Mouse (Mus musculus) adrenal gland, adult 2 months (tissue): Measurements from ENCODE around the gene E130114P18Rik. TPM values are rescaled to one million over a fixed set of nuclear protein-coding genes. Genes with fewer than 3 reads are reported as not detected.

Experiments used
- DNase-seq: peaks from one replicate; pipeline ENCODE4 v3.0.0; 2021
- polyA plus RNA-seq: library from polyadenylated mRNA; depleted of rRNA; stranded (reverse); fragments of >200 nt; gene quantifications from 2 replicates; pipeline ENCODE4 v1.2.3, GENCODE M21; 2012
- total RNA-seq, 2 experiments: library from RNA; stranded (reverse); gene quantifications; 2 replicates each; pipeline ENCODE4 v1.2.3; 2021

E130114P18Rik gene
- total and polyA plus RNA-seq, 3 experiments = 0.07 TPM; not detected in 2

- DNase-seq = no peak
These were observed 83.9 kb downstream of the E130114P18Rik start for GRCm38 (mm10) chr4:97693931-97694330.

- no peak for DNase-seq
These were observed 84.8 kb downstream of the E130114P18Rik start for GRCm38 (mm10) chr4:97693054-97693453.

DNA sequence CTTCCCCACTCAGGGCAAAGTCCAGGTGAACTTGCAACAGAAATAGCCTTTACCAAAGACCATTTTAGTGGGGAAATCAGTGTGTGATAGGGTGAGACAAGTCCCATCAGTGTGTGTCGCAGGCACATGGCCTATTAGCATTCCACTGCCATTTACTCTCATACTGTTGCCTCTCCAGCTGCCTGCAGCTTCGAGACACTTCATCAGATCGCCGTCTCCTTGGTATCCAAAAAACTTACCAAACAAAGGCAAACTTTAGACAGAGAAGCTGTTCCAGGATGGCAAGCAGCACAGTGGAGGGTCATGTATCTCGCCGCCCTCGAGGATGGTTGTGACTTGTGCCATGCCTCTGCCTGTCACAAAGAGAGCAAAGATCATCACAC lies 87.5 kb downstream of the E130114P18Rik start:
- DNase-seq = no peak

GRCm38 (mm10) chr4:97689456-97690383 lies 88.2 kb downstream of the E130114P18Rik start:
- peak; percentile 41 for DNase-seq

DNA sequence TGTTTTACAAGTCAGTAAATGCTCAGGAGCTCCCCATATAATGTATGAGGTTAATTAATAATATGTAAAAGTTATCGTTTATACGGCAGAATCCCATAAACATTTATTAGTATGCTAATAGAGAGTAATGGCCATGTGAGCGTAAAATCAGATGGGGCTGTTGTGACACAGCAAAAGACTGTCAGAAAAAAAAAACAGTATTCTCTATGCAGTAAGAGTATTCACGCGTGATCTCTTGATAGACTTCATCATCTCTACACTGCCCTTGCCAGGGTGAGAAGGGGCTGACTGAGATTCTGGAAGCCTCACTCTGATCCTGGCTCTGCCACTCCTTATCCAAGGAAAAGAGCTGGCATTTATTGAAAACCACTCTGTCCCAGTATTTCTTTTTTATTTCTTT lies 91.9 kb downstream of the E130114P18Rik start:
- no peak for DNase-seq

DNA sequence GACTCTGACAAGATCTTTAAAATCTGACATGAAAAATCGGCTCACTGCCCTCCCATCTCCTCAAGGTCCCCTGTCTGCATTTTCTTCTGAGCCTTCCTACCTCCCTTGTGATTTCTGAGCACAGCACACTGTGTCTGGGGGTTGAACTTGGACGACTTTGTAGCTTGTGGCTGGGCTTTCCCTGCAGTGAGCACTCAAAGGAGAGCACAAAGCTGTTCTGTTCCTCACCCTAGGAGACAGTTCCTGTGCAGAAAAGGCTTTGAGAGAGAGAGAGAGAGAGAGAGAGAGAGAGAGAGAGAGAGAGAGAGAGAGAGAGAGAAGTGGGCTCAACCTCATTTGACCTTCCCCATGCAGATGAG lies 101.3 kb downstream of the E130114P18Rik start:
- DNase-seq = no peak

GRCm38 (mm10) chr4:97675741-97676578 lies 101.9 kb downstream of the E130114P18Rik start:
- DNase-seq = no peak

GRCm38 (mm10) chr4:97673854-97674510 lies 103.9 kb downstream of the E130114P18Rik start:
- peak; percentile 43 for DNase-seq

- no peak for DNase-seq
These were observed 105.4 kb downstream of the E130114P18Rik start for GRCm38 (mm10) chr4:97672501-97672900.

DNA sequence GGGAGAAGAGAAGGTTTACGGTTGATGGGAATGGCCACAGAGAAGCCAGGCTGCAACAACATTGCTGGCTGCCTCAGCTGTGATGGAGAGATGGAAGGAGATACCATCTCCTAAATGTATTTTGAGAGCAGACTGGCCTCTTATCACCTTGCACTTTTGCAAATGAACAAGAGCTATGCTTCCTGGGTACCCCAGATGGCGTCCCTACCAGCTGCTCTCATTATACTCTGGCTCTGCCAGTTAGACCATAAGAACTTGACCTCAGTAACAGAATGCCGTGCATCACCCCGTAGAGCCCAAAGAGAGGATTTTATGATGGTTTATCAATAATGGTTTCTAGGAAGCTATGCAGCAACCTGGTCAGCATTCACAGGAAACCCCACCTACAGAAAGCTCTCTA lies 106.0 kb downstream of the E130114P18Rik start:
- no peak for DNase-seq

- no peak for DNase-seq
These were observed 107.5 kb downstream of the E130114P18Rik start for GRCm38 (mm10) chr4:97670418-97670817.

- no peak for DNase-seq
These were observed 108.1 kb downstream of the E130114P18Rik start for GRCm38 (mm10) chr4:97669808-97670207.

DNA sequence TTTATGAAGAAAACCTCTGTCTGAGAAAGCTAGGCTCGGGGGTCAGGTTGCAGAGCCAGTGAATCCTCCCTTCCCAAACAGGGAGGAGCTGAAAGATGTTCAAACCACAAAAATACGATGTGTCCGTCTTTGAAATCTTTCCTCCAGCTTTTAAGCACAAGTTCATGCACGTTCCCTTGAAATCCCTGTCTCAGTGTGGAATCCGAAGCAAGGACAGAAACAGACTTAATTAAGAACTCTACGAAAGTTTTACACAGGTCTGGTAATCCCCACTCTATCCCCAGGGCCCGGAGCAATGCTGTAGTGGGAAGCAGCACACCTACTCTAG lies 112.5 kb downstream of the E130114P18Rik start:
- DNase-seq = no peak

GRCm38 (mm10) chr4:97664738-97665427 lies 113.0 kb downstream of the E130114P18Rik start:
- DNase-seq = no peak

DNA sequence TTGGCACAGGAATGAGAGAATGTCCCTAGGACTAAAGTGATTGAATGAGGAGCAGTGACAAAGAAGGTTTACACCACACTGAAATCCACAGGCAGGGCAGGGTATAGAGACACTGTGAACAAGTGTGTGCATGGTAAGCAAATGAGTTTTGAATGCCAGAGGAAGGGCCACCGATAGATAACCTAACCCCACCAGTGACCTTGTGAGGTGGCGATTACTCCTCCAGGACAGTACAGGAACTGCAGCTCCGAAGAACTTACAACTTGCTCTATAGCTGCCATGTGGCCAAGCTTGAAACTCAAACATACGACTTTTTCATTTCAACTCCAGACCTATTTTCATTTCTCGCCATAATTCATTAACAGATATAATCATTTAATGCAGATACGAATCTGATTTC lies 114.0 kb downstream of the E130114P18Rik start:
- no peak for DNase-seq

- DNase-seq = no peak
These were observed 115.0 kb downstream of the E130114P18Rik start for GRCm38 (mm10) chr4:97662841-97663240.

- no peak for DNase-seq
These were observed 116.1 kb downstream of the E130114P18Rik start for GRCm38 (mm10) chr4:97661611-97662273.

DNA sequence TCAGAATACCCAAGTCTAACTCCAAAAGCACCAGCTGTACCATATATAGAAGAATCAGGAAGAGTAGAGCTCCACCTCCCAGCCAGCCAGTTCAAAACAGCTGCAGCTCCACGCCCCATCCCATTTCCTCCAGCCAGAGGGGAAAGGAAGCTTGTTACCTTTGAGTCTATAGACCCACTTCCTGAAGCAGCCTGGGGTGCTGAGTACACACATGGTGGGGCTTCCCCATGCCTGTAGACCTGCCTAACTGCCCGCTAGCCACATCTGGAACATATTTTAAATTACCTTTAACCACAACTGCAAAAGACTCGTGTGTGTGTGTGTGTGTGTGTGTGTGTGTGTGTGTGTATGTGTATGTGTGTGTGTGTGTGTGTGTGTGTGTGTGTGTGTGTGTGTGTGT lies 120.3 kb downstream of the E130114P18Rik start:
- no peak for DNase-seq

- DNase-seq = no peak
These were observed 128.3 kb downstream of the E130114P18Rik start for GRCm38 (mm10) chr4:97649626-97650015.

- DNase-seq = no peak
These were observed 128.9 kb downstream of the E130114P18Rik start for GRCm38 (mm10) chr4:97648825-97649625.

DNA sequence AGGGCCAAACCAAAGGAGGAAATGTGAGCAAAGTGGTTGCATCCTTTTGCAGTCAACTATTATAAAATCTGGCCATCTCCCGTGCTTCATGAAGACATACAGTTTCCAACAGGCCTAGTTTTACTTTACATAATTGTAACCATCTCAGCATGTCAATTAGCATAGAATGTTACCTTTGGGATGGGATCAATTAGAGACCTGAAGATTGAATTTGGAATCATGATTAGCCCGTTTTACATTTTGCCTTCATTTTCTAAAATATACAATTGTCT lies 129.5 kb downstream of the E130114P18Rik start:
- DNase-seq = no peak
